Mouse (Mus musculus): ENCODE results near the gene Rrh.
A peak's percentile ranks its signal among the peaks of the same experiment; 100 is the strongest.

The Rrh gene

GRCm38 (mm10) chr3:129822206-129822775 is at the start of gene Rrh:
Gene Rrh (minus strand): TSS chr3:129822587.
- DNase-seq, result no peak

- peak; percentile 63 for DNase-seq
Measured at GRCm38 (mm10) chr3:129863698-129864097, 41.3 kb upstream of the Rrh start.

- no peak for DNase-seq
Measured at GRCm38 (mm10) chr3:129862592-129862991, 40.2 kb upstream of the Rrh start.

- no peak for DNase-seq
Measured at GRCm38 (mm10) chr3:129846846-129847245, 24.5 kb upstream of the Rrh start.

GRCm38 (mm10) chr3:129845868-129846267 is 23.5 kb upstream of the Rrh start:
- DNase-seq, result no peak

GRCm38 (mm10) chr3:129838017-129838416 is 15.6 kb upstream of the Rrh start:
- DNase-seq, result no peak

- DNase-seq, result no peak
Measured at GRCm38 (mm10) chr3:129836965-129837364, 14.6 kb upstream of the Rrh start.

- DNase-seq, result peak; percentile 41
Measured at GRCm38 (mm10) chr3:129836051-129836697, 13.8 kb upstream of the Rrh start.

- no peak for DNase-seq
Measured at GRCm38 (mm10) chr3:129835388-129835934, 13.1 kb upstream of the Rrh start, which contains the start of gene Cfi. Gene Cfi (plus strand): TSS chr3:129835884.

GRCm38 (mm10) chr3:129831035-129831568 is 8.7 kb upstream of the Rrh start, which contains the start of gene Gar1:
Gene Gar1 (minus strand): TSS chr3:129831396.
- peak; percentile 97 for DNase-seq

GRCm38 (mm10) chr3:129830626-129831025 is 8.2 kb upstream of the Rrh start:
- no peak for DNase-seq

GRCm38 (mm10) chr3:129827691-129828090 is 5.3 kb upstream of the Rrh start:
- no peak for DNase-seq

- no peak for DNase-seq
Measured at GRCm38 (mm10) chr3:129826691-129827090, 4.3 kb upstream of the Rrh start.

- DNase-seq, result no peak
Measured at GRCm38 (mm10) chr3:129824891-129825290, 2.5 kb upstream of the Rrh start.

- DNase-seq, result no peak
Measured at GRCm38 (mm10) chr3:129824146-129824545, 1.8 kb upstream of the Rrh start.

GRCm38 (mm10) chr3:129823293-129823692 is 906 bp upstream of the Rrh start:
- DNase-seq, result no peak

GRCm38 (mm10) chr3:129821736-129822135 is 651 bp downstream of the Rrh start:
- DNase-seq, result no peak

GRCm38 (mm10) chr3:129820847-129821246 is 1.5 kb downstream of the Rrh start:
- DNase-seq, result no peak

- no peak for DNase-seq
Measured at GRCm38 (mm10) chr3:129803765-129804164, 18.6 kb downstream of the Rrh start, which contains the start of gene Lrit3. Gene Lrit3 (minus strand): TSS chr3:129804030.

- DNase-seq, result peak; percentile 32
Measured at GRCm38 (mm10) chr3:129799011-129799410, 23.4 kb downstream of the Rrh start.

- DNase-seq, result peak; percentile 19
Measured at GRCm38 (mm10) chr3:129798551-129798950, 23.8 kb downstream of the Rrh start.

GRCm38 (mm10) chr3:129797341-129797740 is 25.0 kb downstream of the Rrh start:
- DNase-seq, result no peak

- DNase-seq, result peak; percentile 80
Measured at GRCm38 (mm10) chr3:129793801-129794200, 28.6 kb downstream of the Rrh start.

GRCm38 (mm10) chr3:129782746-129783145 is 39.6 kb downstream of the Rrh start:
- no peak for DNase-seq

Measured in kidney, adult 18-20 months (tissue).